Mouse (Mus musculus) heart, embryonic 13.5 days (tissue): ENCODE results near the gene Pllp. TPM values are rescaled to one million over a fixed set of nuclear protein-coding genes. Genes with fewer than 3 reads are reported as not detected.

Experiments
- ATAC-seq: fragments of 200-750 bp; cut with Nextera tagmentation; 2 replicates; pipeline ENCODE4 v1.8.0; 2017; ENCODE audit warnings: moderate TSS enrichment; ENCODE audit not compliant: insufficient number of reproducible peaks, low FRiP score, low TSS enrichment; ENCODE audit errors: extremely low read depth
- H3K27ac ChIP-seq: fragments of 300-500 bp; sonication (generic); replicated peaks from 2 replicates; pipeline ENCODE4 v1.5.1; 2015; ENCODE audit warnings: moderate library complexity, mild to moderate bottlenecking, inconsistent platforms
- H3K27me3 ChIP-seq: fragments of 300-500 bp; sonication (generic); replicated peaks from 2 replicates; pipeline ENCODE4 v1.6.1; 2015; ENCODE audit warnings: mild to moderate bottlenecking, inconsistent platforms
- H3K36me3 ChIP-seq: fragments of 300-500 bp; sonication (generic); 2 replicates; pipeline ENCODE4 v1.6.1; 2015; ENCODE audit warnings: mild to moderate bottlenecking, inconsistent platforms
- H3K4me1 ChIP-seq: fragments of 300-500 bp; sonication (generic); 2 replicates; pipeline ENCODE4 v1.6.1; 2015; ENCODE audit warnings: inconsistent platforms
- H3K4me2 ChIP-seq: fragments of 300-500 bp; sonication (generic); 2 replicates; pipeline ENCODE4 v1.6.1; 2015; ENCODE audit warnings: inconsistent platforms, mild to moderate bottlenecking, moderate library complexity
- H3K4me3 ChIP-seq: fragments of 300-500 bp; sonication (generic); 2 replicates; pipeline ENCODE4 v1.5.1; 2015; ENCODE audit warnings: moderate library complexity, mild to moderate bottlenecking, inconsistent platforms
- H3K9ac ChIP-seq: fragments of 300-500 bp; sonication (generic); 2 replicates; pipeline ENCODE4 v1.6.1; 2015; ENCODE audit warnings: inconsistent platforms, mild to moderate bottlenecking, moderate library complexity
- H3K9me3 ChIP-seq: fragments of 300-500 bp; sonication (generic); 2 replicates; pipeline ENCODE4 v1.6.1; 2016; ENCODE audit warnings: inconsistent platforms
- WGBS: fragments of 180-500 bp; shearing (Covaris S2); methylation state at CpG from one replicate; pipeline ENCODE4 v1.1.7; 2015; ENCODE audit warnings: mixed read lengths; 5-methylcytosine and 5-hydroxymethylcytosine counted together
- polyA plus RNA-seq: library from polyadenylated mRNA; unstranded; fragments of >200 nt; fragmentation: Nextera tagmentation; extraction: Ambion mirVana; gene quantifications from 2 replicates; pipeline ENCODE4 v1.2.1, GENCODE M21; 2015

Pllp gene
- polyA plus RNA-seq, 1 experiment from 2014 or later, result 0.55 TPM

DNA sequence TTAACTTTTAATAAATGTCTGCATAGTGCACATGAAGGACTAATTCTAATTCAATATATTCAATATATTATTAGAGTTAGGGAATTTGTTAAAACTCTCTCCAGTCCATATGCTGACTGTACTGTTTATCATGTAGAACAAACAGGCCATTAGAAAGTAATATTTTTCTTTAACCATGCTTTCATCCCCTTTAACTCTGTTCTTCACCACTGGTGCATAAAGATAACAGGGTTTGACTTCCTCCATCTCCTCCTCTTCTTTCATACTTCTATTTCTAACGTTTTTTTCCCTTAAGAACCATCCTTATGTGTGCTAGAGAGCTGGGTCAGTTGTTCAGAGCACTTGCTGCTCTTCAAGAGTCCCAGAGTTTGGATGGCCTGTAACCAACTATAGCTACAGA is 50.9 kb downstream of the Pllp start:
- Histone ChIP-seq H3K27ac (no peak overlapping the region), H3K36me3 (peaks cover 90% of the 10 kb centered on the region)

DNA sequence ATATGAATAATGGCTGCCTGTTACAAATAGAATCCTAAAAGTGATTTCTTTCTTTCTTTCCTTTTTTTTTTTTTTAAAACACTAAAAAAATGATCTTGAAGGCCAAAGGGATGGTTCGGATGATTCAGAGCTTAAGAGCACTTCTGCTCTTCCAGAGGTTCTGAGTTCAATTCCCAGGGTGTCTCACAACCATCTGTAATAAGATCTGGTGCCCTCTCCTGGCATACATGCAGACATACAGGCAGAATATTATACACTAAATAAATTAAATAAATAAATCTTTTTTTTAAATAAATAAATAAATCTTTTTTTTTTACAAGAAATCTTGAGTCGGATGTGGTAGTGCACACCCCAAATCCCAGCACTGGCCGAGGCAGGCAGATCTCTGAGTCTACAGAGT is 54.1 kb downstream of the Pllp start:
- no peak overlapping the region for H3K9ac ChIP-seq
- 88% methylated on average over 3 of the region's 3 CpGs for WGBS
- no peaks in the 10 kb centered on the region for H3K4me1 ChIP-seq
- H3K36me3 ChIP-seq, result peaks cover 94% of the 10 kb centered on the region
- no peak overlapping the region for H3K27ac ChIP-seq
- H3K4me2 ChIP-seq, result no peak overlapping the region
- no peak overlapping the region for H3K4me3 ChIP-seq
- no peaks in the 10 kb centered on the region for H3K27me3 ChIP-seq
- no peaks in the 10 kb centered on the region for H3K9me3 ChIP-seq
- no peak for ATAC-seq

More for the DNA sequence above, 50.9 kb downstream of the Pllp start:
- H3K9me3 ChIP-seq, result no peaks in the 10 kb centered on the region
- no peak overlapping the region for H3K4me2 ChIP-seq
- ATAC-seq, result no peak
- H3K4me3 ChIP-seq, result no peak overlapping the region
- WGBS, result 30% methylated on average over 1 of the region's 1 CpGs
- H3K27me3 ChIP-seq, result no peaks in the 10 kb centered on the region
- no peak overlapping the region for H3K9ac ChIP-seq
- H3K4me1 ChIP-seq, result no peaks in the 10 kb centered on the region

DNA sequence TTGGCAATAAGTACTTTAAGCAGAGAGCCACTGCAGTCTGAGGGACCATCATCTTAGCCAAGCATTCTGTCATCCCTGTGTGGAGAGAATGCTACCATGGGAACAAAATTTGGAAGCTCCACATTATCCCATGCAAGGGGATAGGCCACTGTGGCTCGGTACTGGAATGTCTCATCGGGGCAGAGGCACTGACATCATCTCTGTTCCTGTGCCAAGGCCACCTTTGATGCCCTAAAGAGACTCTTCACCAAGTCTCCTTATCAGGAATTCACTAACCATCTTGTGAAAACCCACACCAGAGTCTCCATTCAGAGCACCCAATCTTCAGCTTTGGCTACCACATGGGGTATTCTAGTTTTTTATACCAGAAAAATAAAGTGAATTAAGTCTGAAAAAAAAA is 54.9 kb downstream of the Pllp start:
- Histone ChIP-seq H3K4me2 (no peak overlapping the region), H3K27me3 (no peaks in the 10 kb centered on the region), H3K9me3 (no peaks in the 10 kb centered on the region), H3K4me3 (no peak overlapping the region), H3K36me3 (peaks cover 94% of the 10 kb centered on the region), H3K27ac (no peak overlapping the region), H3K4me1 (no peaks in the 10 kb centered on the region), H3K9ac (no peak overlapping the region)
- ATAC-seq, result no peak
- WGBS, result 78% methylated on average over 2 of the region's 2 CpGs

DNA sequence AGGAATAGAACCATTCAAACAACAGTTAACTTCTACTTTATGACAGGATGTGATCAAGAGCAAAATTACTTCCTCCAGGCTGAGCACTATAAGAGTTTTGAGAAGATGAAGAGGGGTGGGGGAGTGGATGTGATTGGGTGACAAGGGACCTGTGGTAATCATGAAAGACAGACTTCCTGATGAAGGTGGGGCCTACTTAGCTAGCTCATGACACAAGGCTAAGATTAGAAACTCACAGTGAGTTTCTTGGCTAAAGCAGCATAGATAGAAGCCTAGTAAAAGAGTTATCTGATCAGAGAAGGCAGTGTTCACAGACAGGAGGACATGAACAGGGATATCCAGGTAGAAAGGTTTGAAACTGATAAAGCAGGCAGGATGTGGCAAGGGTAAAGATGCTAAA is 61.9 kb downstream of the Pllp start:
- H3K27me3 ChIP-seq, result no peaks in the 10 kb centered on the region
- peaks cover 91% of the 10 kb centered on the region for H3K36me3 ChIP-seq
- no peaks in the 10 kb centered on the region for H3K9me3 ChIP-seq
- no peak for ATAC-seq
- no peaks in the 10 kb centered on the region for H3K4me1 ChIP-seq
- H3K9ac ChIP-seq, result no peak overlapping the region
- H3K4me2 ChIP-seq, result no peak overlapping the region
- H3K27ac ChIP-seq, result no peak overlapping the region
- H3K4me3 ChIP-seq, result no peak overlapping the region

DNA sequence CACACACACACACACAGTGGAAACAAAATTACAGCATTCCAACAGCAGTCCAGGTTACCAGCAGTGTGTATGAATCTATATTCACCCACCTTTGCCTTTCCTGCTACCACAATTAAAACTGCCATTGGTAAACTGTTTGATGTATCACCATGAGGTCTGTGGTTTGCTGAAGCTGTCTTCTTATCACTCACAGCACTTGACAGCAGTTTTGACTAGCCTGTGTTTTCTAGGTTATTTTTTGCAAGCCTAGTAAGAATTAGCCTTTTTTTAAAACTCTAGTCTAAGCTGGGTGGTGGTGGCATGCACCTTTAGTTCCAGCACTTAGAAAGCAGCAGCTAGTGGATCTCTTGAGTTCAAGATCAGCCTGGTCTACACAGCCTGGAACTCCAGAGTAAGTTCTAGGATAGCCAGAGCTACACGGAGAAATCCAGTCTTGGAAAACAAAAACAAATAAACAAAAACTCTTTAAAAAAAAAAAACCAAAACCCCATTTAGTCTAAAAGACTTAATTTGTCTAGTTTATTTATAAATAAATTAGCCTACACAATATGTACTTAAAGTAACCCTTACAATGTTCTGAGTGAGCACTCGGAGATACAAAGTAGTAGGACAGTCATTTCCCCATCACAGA is 62.4 kb downstream of the Pllp start:
- Histone ChIP-seq H3K4me2 (no peak overlapping the region), H3K4me3 (no peak overlapping the region), H3K9ac (no peak overlapping the region), H3K4me1 (no peaks in the 10 kb centered on the region), H3K27me3 (no peaks in the 10 kb centered on the region), H3K9me3 (no peaks in the 10 kb centered on the region), H3K36me3 (peaks cover 90% of the 10 kb centered on the region), H3K27ac (no peak overlapping the region)
- ATAC-seq, result no peak
- WGBS, result 85% methylated on average over 2 of the region's 2 CpGs

Other genes with a start within 250 kb of the Pllp start
- gene Cpne2, start 163.3 kb downstream of the Pllp start, polyA plus RNA-seq, result 5.2 and 6.1 TPM in 2 replicates
- gene Rspry1, start 94.3 kb downstream of the Pllp start, polyA plus RNA-seq, result 21.6 and 22.9 TPM in 2 replicates
- gene Fam192a, start 94.3 kb downstream of the Pllp start, polyA plus RNA-seq, result 32.4 and 33.1 TPM in 2 replicates
- 131 and 135 TPM in 2 replicates for gene Arl2bp, start 29.7 kb downstream of the Pllp start, polyA plus RNA-seq
- gene Ccl22, start 49.3 kb upstream of the Pllp start, polyA plus RNA-seq, result not detected in 2 replicates
- gene Cx3cl1, start 75.7 kb upstream of the Pllp start, polyA plus RNA-seq, result 11.2 and 12.9 TPM in 2 replicates
- 0.43 and 0.63 TPM in 2 replicates for gene Ccl17, start 114.2 kb upstream of the Pllp start, polyA plus RNA-seq
- gene Coq9, start 142.0 kb upstream of the Pllp start, polyA plus RNA-seq, result 133 and 142 TPM in 2 replicates
- 90.9 and 98.2 TPM in 2 replicates for gene Ciapin1, start 142.1 kb upstream of the Pllp start, polyA plus RNA-seq
- 107 and 129 TPM in 2 replicates for gene Polr2c, start 161.2 kb upstream of the Pllp start, polyA plus RNA-seq
- 35.5 and 38.2 TPM in 2 replicates for gene Dok4, start 180.1 kb upstream of the Pllp start, polyA plus RNA-seq
- 18.2 and 18.7 TPM in 2 replicates for gene Ccdc102a, start 221.8 kb upstream of the Pllp start, polyA plus RNA-seq
- 0.18 and 0.32 TPM in 2 replicates for gene Adgrg5, start 227.4 kb upstream of the Pllp start, polyA plus RNA-seq